Mouse (Mus musculus) hematopoietic stem cell, adult 5-6 weeks (primary cell): ENCODE results near the gene Tab1. TPM values are rescaled to one million over a fixed set of nuclear protein-coding genes. Genes with fewer than 3 reads are reported as not detected.

Experiments
- ATAC-seq, 2 experiments: fragments of 125-278 bp in 1 of 2; replicated peaks in 1 of 2; 2 replicates each; pipeline ENCODE4 v1.8.0; 2016 to 2017; ENCODE audit warnings: inconsistent platforms in 2 of 2, mild to moderate bottlenecking in 2 of 2, moderate number of reproducible peaks in 2 of 2, low read depth in 1 of 2, moderate TSS enrichment in 1 of 2; ENCODE audit not compliant: low FRiP score in 2 of 2, poor library complexity in 2 of 2, severe bottlenecking in 2 of 2, insufficient read depth in 1 of 2, low TSS enrichment in 1 of 2
- total RNA-seq: library from RNA; stranded (forward); fragments of 172-1452, 232-1000 nt; gene quantifications from 2 replicates; pipeline ENCODE4 v1.2.3, GENCODE M21; 2017

Tab1 gene
- total RNA-seq, 1 experiment from 2014 or later, result 17.1 TPM

DNA sequence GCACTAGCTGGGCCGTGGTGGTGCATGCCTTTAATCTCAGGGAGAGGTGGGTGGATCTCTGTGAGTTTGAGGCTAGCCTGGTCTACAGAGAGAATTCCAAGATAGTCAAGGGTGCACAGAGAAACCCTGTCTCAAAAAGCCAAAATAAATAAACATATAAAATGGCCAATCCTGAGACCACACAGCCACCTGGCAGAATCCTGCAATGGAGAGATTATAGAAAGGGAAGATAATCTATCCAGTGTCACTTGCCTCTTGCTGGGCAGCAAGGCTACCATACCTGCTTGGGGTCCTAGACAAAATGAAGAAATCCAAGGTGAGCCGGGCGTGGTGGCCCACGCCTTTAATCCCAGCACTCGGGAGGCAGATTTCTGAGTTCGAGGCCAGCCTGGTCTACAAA, 2.9 kb upstream of the Tab1 start:
- no peak for ATAC-seq

DNA sequence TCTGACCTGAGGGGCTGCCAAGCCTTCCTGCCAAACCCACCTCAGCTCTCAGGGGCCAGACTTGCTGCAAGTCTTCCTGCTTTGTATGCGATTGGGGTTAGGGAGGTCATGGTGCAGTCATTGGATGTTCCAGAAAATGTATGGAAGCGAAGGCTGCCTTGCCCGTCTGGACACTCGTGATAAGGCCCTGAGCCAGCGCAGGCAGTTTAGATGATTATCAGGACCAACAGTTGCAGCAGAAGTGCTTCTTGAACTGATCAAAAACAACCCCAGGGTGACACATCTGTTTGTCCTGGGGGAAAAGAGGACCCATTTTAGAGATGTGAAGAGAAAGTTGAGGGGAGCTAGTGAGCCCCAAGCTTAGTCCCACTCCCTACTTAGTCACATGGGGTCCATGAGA, 2.2 kb upstream of the Tab1 start:
- no peak for ATAC-seq

DNA sequence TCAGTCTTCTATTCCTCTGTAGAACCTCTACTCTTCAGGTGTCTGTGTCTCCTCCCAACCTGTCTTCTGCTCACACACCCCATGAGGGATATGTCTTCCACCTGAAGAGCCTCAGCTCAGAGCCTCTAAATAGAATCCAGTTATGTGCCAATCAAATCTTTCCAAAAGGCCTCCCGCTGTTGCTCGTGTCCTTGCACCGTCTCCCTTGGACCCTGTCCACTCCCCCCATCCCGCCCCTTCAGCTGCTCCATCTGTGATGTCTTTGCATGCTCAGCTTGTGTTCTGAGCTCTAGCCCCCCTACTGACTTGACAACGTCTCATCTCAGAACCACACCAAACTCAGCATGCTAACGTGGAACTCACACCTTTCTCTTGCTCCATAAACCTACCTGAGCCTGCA, 1.5 kb upstream of the Tab1 start:
- ATAC-seq, result no peak

DNA sequence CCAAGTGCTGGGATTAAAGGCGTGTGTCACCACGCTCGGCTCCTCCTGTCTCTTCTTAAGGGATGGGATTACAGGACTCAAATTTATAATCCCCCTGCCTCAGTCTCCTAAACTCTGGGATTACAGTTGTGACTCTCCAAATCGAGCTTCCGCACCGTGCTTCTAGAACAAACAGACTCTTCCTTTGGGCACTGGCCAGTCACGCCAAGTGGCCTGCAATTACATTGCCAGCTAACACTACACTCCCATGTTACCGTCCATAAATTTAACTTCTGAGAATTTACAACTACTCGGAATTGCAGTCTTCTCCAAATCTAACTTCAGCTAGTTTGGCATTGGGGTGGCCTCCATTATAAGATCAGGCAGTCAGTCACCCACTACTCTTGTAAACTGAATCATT, 475 bp upstream of the Tab1 start:
- no peak for ATAC-seq

DNA sequence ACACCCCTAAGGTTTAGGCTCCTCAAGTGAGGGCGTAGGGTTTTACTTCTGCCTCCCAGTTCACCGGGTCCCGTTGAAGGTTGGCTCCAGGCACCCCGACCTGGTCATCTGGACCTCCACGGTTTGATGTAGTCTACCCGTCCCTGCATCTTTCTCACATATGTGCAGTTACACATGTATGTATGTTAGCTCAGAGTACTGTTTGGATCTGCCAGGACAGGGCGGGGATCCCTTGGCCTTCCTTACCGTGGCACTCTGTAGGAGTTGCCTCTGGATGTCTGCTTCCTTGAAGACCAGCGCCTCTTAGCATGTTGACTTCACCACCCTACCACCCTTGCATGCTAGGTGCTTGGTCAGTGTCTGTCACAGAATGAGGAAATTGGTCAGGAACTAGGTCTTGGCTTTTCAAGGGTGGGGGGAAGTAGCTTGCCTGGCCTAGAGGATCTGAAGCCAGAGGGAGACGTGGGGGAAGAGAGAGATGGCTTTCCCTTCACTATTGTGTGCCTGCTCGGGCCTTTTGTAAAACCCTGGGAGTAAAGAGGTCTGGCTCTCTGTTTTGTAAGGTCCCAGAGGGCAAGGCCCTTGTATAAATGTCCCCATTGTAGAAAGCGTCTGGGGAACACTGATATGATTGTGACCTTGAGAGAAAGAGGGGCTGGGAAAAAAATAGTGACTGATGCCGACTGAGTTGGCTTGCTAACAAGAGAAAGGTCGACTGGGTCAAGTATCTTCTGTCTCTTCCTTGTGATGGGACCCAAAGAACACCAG, 939 bp downstream of the Tab1 start:
- ATAC-seq, result peak; percentile 17 to 47

GRCm38 (mm10) chr15:80134450-80134847, 1.5 kb downstream of the Tab1 start:
- ATAC-seq, result no peak

DNA sequence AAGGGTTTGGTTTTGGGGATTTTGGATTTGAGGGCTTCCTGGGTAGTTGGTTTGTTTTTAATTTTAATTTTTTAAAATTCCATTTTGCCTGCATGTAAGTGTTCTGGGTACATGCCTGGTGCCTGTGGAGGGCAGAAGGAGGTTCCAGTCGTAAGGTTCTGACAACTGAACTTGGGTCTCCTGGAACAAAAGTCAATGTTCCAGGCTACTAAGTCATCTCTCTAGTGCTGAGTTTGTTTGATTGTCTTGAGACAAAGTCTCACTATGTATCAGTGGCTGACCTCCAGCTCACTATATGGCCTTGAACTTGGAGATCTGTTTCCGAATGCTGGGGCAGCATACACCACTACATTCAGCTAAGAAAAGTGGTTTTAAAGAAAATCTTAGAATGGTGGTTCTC, 2.6 kb downstream of the Tab1 start:
- ATAC-seq, result no peak

DNA sequence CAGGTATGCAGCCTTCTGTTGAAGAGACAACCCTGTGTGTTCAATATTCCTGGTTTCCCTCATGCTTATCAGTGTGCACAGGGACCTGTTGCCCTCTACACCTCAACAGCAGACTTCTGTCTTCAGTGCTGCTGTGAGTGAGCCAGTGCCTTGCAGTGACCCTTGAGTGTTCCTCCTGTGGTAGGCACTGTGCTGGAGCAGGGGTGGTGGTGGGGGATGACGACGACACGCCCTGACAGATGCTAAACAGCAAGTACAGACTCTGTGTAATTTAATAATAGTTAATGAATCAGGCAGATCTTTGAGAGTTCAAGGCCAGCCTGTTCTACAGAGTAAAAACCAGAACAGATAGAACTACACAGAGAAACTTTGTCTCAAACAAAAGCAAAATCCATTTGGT, 3.7 kb downstream of the Tab1 start:
- no peak for ATAC-seq

- ATAC-seq, result no peak
Observed at GRCm38 (mm10) chr15:80137945-80138791, 5.2 kb downstream of the Tab1 start.

- no peak for ATAC-seq
Observed at GRCm38 (mm10) chr15:80140302-80140701, 7.4 kb downstream of the Tab1 start.

- ATAC-seq, result no peak
Observed at GRCm38 (mm10) chr15:80140878-80141277, 8.0 kb downstream of the Tab1 start.

DNA sequence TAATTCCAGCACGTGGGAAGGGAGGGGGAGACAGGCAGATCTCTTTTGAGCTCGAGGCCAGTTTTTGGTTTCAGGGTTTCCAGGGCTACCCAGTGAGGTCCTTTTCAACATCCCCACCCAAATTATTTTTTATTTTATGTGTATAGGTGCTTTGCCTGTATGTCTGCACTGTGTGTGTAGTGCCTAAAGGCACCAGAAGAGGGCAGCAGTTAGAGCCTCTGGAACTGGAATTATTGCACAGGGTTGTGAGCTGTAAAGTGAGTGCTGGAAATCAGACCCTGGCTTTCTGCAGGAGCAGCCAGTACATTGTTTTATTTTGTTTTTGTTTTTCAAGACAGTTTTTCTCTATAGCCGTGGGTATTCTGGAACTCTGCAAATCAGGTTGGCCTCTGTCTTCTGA, 9.2 kb downstream of the Tab1 start:
- ATAC-seq, result no peak

GRCm38 (mm10) chr15:80143760-80144159, 10.8 kb downstream of the Tab1 start:
- ATAC-seq, result no peak

DNA sequence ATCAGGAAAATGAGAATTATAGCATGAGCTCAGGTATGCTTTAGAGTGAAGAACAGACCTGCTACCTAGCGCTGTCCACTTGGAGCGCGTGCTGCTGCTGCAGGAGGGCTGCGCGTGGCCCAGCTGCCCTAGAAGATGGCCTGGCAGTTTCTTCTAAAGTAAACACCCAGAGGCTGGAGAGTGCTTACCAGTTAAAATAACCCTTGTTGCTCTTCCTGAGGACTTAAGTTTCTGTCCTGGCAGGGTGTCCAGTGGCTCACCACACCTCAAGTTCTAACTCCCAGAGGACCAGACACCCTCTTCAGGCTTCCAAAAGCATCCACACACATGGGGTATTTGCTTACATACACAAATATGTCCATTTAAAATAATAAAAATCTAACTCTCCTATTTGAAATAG, 12.5 kb downstream of the Tab1 start:
- no peak for ATAC-seq

DNA sequence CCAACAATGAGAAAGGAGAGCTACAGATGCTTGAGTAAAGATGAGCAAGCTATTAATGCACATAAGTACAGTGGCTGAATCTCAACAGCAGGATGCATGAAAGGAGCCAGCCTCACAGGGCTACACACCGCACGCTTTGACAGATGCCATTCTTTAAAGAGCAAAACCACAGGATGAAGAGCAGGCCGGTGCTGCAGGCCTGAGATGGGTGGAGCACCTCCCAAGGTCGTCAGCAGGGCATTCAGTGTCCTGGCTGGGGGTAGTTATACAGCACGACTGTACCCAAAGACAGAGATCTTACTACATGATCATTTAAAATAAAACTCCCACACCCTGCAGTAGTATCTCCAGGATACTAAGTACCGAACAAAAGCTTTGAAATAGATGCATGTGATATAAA, 13.2 kb downstream of the Tab1 start:
- ATAC-seq, result no peak

DNA sequence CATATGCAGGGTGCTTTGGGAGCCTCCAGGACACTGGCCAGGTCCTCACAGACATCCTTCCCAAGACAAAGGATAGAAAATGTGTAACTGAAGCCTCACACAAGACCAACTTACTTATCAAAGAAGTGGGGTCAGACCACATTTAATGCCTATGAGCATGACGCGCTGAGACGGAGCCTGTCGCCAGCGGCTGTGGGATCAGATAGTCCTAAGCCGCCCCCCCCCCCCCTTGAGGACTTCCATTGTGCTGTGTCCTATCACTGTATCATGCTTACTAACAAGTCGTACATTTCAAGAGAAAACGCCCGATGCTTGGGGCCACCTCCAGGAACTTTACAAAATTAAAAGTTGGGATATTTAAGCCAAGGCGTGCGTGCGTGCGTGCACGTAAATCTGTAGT, 14.2 kb downstream of the Tab1 start:
- ATAC-seq, result no peak

- no peak for ATAC-seq
Observed at GRCm38 (mm10) chr15:80147511-80147910, 14.6 kb downstream of the Tab1 start.

- no peak for ATAC-seq
Observed at GRCm38 (mm10) chr15:80148565-80148964, 15.6 kb downstream of the Tab1 start.

- no peak for ATAC-seq
Observed at GRCm38 (mm10) chr15:80149517-80149916, 16.6 kb downstream of the Tab1 start.
